Mouse (Mus musculus) G1E (cell line): ENCODE results near the gene Trappc11. TPM values are rescaled to one million over a fixed set of nuclear protein-coding genes. Genes with fewer than 3 reads are reported as not detected.
A peak's percentile ranks its signal among the peaks of the same experiment; 100 is the strongest.

Experiments
- ATAC-seq: 2 replicates; pipeline ENCODE4 v1.8.0; 2016; ENCODE audit warnings: mild to moderate bottlenecking; ENCODE audit not compliant: insufficient number of reproducible peaks, poor library complexity, low FRiP score, severe bottlenecking; ENCODE audit errors: extremely low read depth
- DNase-seq: peaks from one replicate; pipeline ENCODE4 v3.0.0; 2012; ENCODE audit warnings: low spot score
- H3K27me3 ChIP-seq: 2 replicates; pipeline ENCODE4 v1.6.1; 2012; ENCODE audit warnings: mild to moderate bottlenecking, low read length, inconsistent platforms; ENCODE audit not compliant: insufficient read depth
- H3K36me3 ChIP-seq: replicated peaks from 2 replicates; pipeline ENCODE3; 2012; ENCODE audit warnings: mild to moderate bottlenecking, inconsistent platforms
- H3K4me1 ChIP-seq: 2 replicates; pipeline ENCODE4 v1.6.1; 2012; ENCODE audit warnings: low read depth, low read length, inconsistent platforms, mixed read lengths; ENCODE audit not compliant: insufficient read depth
- H3K4me3 ChIP-seq: 2 replicates; pipeline ENCODE4 v1.5.1; 2012; ENCODE audit warnings: low read depth, mild to moderate bottlenecking, inconsistent platforms, low read length, moderate library complexity, mixed read lengths
- H3K9me3 ChIP-seq: replicated peaks from 2 replicates; pipeline ENCODE4 v1.6.1; 2012; ENCODE audit warnings: inconsistent platforms
- CTCF ChIP-seq: IDR thresholded peaks from 2 replicates; pipeline ENCODE4 v1.5.1; 2012; ENCODE audit warnings: low read depth, low read length, inconsistent platforms, mixed read lengths
- GATA1 ChIP-seq: IDR thresholded peaks from 2 replicates; pipeline ENCODE4 v1.6.1; 2012; ENCODE audit warnings: borderline replicate concordance, low read length, inconsistent platforms, mixed read lengths
- GATA2 ChIP-seq: IDR thresholded peaks from 2 replicates; pipeline ENCODE4 v1.6.1; 2012; ENCODE audit warnings: low read depth, low read length, inconsistent platforms, borderline replicate concordance
- POLR2AphosphoS5 ChIP-seq: IDR thresholded peaks from 2 replicates; pipeline ENCODE4 v1.6.1; 2012; ENCODE audit warnings: low read depth, low read length, inconsistent platforms; ENCODE audit not compliant: insufficient replicate concordance
- TAL1 ChIP-seq: conservative IDR thresholded peaks from 2 replicates; pipeline ENCODE4 v1.6.1; 2012; ENCODE audit warnings: low read depth, low read length, inconsistent platforms, mixed read lengths
- polyA plus RNA-seq: library from polyadenylated mRNA; stranded (reverse); fragments of >175 nt; gene quantifications from 2 replicates; pipeline ENCODE4 v1.2.3, GENCODE M21; 2012
- total RNA-seq, 2 experiments: library from RNA; stranded (forward) in 1 of 2; stranded (reverse) in 1 of 2; fragments of 200-1000 nt in 1 of 2; fragments of >200 nt in 1 of 2; fragmentation: Nextera tagmentation in 1 of 2; gene quantifications; 2 replicates each; pipeline ENCODE4 v1.2.3; 2014 to 2017

Trappc11 gene
- total and polyA plus RNA-seq, 3 experiments, result 12.4 to 49.1 (median 33.8) TPM

GRCm38 (mm10) chr8:47538323-47538722 lies 5.1 kb upstream of the Trappc11 start:
- H3K4me3 ChIP-seq, result no peak overlapping the region
- peaks cover 63% of the 10 kb centered on the region for H3K36me3 ChIP-seq
- no peaks in the 10 kb centered on the region for H3K9me3 ChIP-seq
- TF ChIP-seq CTCF, result no peak
- TF ChIP-seq POLR2AphosphoS5, result no peak
- TF ChIP-seq TAL1, result no peak
- no peak for TF ChIP-seq GATA1
- no peak for TF ChIP-seq GATA2
- DNase-seq (no peak), ATAC-seq (no peak)
- H3K4me1 ChIP-seq, result peaks cover 10% of the 10 kb centered on the region; the same call in 1 of the 2 replicates
- no peaks in the 10 kb centered on the region for H3K27me3 ChIP-seq

- Histone ChIP-seq H3K27me3 (no peaks in the 10 kb centered on the region), H3K36me3 (peaks cover 59% of the 10 kb centered on the region), H3K4me3 (no peak overlapping the region), H3K9me3 (no peaks in the 10 kb centered on the region), H3K4me1 (peaks cover 12% of the 10 kb centered on the region)
- DNase-seq (no peak), ATAC-seq (no peak)
- TF ChIP-seq TAL1, result no peak
- TF ChIP-seq POLR2AphosphoS5, result no peak
- TF ChIP-seq GATA2, result no peak
- TF ChIP-seq GATA1, result no peak
- TF ChIP-seq CTCF, result no peak
These were observed 5.2 kb downstream of the Trappc11 start for GRCm38 (mm10) chr8:47528094-47528493.

- peaks cover 79% of the 10 kb centered on the region for H3K36me3 ChIP-seq
These were observed 19.7 kb downstream of the Trappc11 start for GRCm38 (mm10) chr8:47513601-47514000.

GRCm38 (mm10) chr8:47510930-47511329 lies 22.3 kb downstream of the Trappc11 start:
- Histone ChIP-seq H3K4me3 (no peak overlapping the region), H3K4me1 (peaks cover 6% of the 10 kb centered on the region; the same call in 1 of the 2 replicates), H3K27me3 (no peaks in the 10 kb centered on the region), H3K9me3 (no peaks in the 10 kb centered on the region), H3K36me3 (peaks cover 85% of the 10 kb centered on the region)
- DNase-seq (no peak), ATAC-seq (peak; percentile 81)
- TF ChIP-seq GATA1 (no peak), POLR2AphosphoS5 (no peak), GATA2 (no peak), CTCF (no peak), TAL1 (no peak)

More at GRCm38 (mm10) chr8:47513601-47514000, 19.7 kb downstream of the Trappc11 start:
- H3K4me3 ChIP-seq, result no peak overlapping the region
- no peak for DNase-seq
- TF ChIP-seq TAL1 (no peak), GATA1 (no peak), GATA2 (no peak)
- no peaks in the 10 kb centered on the region for H3K27me3 ChIP-seq
- H3K9me3 ChIP-seq, result no peaks in the 10 kb centered on the region
- no peak for ATAC-seq
- H3K4me1 ChIP-seq, result peaks cover 6% of the 10 kb centered on the region; the same call in 1 of the 2 replicates

GRCm38 (mm10) chr8:47505431-47505830 lies 27.8 kb downstream of the Trappc11 start:
- H3K36me3 ChIP-seq, result peaks cover 94% of the 10 kb centered on the region
- no peaks in the 10 kb centered on the region for H3K9me3 ChIP-seq
- H3K4me1 ChIP-seq, result no peaks in the 10 kb centered on the region
- no peak for DNase-seq
- no peaks in the 10 kb centered on the region for H3K27me3 ChIP-seq
- TF ChIP-seq GATA1 (no peak), GATA2 (no peak), TAL1 (no peak), CTCF (no peak), POLR2AphosphoS5 (no peak)
- no peak overlapping the region for H3K4me3 ChIP-seq
- ATAC-seq, result no peak

- no peaks in the 10 kb centered on the region for H3K27me3 ChIP-seq
- H3K4me1 ChIP-seq, result no peaks in the 10 kb centered on the region
- no peak for DNase-seq
- H3K4me3 ChIP-seq, result no peak overlapping the region
- TF ChIP-seq GATA2, result no peak
- TF ChIP-seq POLR2AphosphoS5, result no peak
- no peak for TF ChIP-seq CTCF
- no peak for TF ChIP-seq TAL1
- TF ChIP-seq GATA1, result no peak
- ATAC-seq, result no peak
- H3K9me3 ChIP-seq, result no peaks in the 10 kb centered on the region
- H3K36me3 ChIP-seq, result peaks cover 92% of the 10 kb centered on the region
These were observed 30.7 kb downstream of the Trappc11 start for GRCm38 (mm10) chr8:47502546-47502945.

- TF ChIP-seq GATA2 (no peak), TAL1 (no peak), GATA1 (no peak), POLR2AphosphoS5 (no peak), CTCF (no peak)
- Histone ChIP-seq H3K36me3 (peaks cover 92% of the 10 kb centered on the region), H3K27me3 (no peaks in the 10 kb centered on the region), H3K9me3 (no peaks in the 10 kb centered on the region), H3K4me1 (no peaks in the 10 kb centered on the region), H3K4me3 (no peak overlapping the region)
- ATAC-seq (no peak), DNase-seq (no peak)
These were observed 31.3 kb downstream of the Trappc11 start for GRCm38 (mm10) chr8:47501994-47502393.

- H3K9me3 ChIP-seq, result no peaks in the 10 kb centered on the region
- no peak for ATAC-seq
- TF ChIP-seq CTCF (no peak), POLR2AphosphoS5 (no peak)
- no peaks in the 10 kb centered on the region for H3K27me3 ChIP-seq
- DNase-seq, result no peak
- H3K36me3 ChIP-seq, result peaks cover 94% of the 10 kb centered on the region
- H3K4me1 ChIP-seq, result no peaks in the 10 kb centered on the region
- H3K4me3 ChIP-seq, result no peak overlapping the region
These were observed 37.8 kb downstream of the Trappc11 start for GRCm38 (mm10) chr8:47495428-47495827.
